Mouse (Mus musculus) megakaryocyte, embryonic 14.5 days (primary cell): ENCODE data around the gene Fcho2.

Source experiments
- FLI1 ChIP-seq: IDR thresholded peaks from 2 replicates; pipeline ENCODE4 v1.6.1; 2012; ENCODE audit warnings: low read length, inconsistent platforms, mixed read lengths
- GATA1 ChIP-seq: IDR thresholded peaks from 3 replicates; pipeline ENCODE4 v1.6.1; 2012; ENCODE audit warnings: mixed read lengths, low read length, inconsistent platforms, borderline replicate concordance

DNA sequence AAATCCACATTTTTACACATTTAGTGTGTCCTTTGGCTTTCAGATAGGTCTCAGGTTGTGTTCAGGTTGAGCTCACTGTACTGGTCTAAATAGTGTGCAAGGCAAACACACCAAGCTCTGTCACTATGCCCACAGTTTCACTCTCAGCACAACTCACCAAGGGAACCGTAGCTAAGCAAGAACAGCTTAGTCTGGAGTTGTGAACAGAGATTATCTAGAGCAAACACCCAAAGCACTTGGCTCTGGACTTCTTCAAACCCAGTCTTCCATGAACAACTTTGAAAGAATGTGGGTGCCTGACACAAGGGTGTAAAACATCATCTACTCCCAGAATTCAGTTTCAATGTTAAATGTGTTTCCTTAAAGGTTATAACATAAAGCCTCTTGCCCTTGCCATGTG lies 30.5 kb upstream of the Fcho2 start:
- TF ChIP-seq GATA1 (no peak), FLI1 (no peak)
